Mouse (Mus musculus): ENCODE results near the gene C5ar1. TPM values are rescaled to one million over a fixed set of nuclear protein-coding genes. Genes with fewer than 3 reads are reported as not detected.
A peak's percentile ranks its signal among the peaks of the same experiment; 100 is the strongest.
"Not testable (repeated sequence)": the region's sequence is repeated elsewhere in the genome, so short reads cannot be mapped to it uniquely, and the experiment has no call there.

C5ar1 gene
- polyA plus RNA-seq, 1 experiment from 2014 or later = 1.1 TPM

DNA sequence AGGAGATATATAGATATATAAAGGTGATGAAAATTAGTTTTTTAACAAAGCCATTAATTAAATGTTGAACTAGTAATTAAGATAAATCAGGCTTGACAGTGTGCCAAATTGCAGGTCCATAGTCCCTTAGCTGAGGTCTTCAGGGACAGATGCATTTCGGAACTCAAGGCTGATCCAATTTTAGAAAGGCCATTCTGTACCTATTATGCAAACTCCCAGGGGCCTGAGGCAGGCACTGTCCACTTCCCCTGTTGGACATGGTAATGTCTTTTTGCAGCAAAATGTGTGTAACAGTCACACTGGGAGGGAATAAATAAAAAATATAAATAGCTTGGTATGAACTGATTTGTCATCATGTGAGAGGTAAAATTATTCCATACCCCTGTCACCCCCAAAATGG lies 11.8 kb upstream of the C5ar1 start:
- no peak for ATAC-seq (replicated peaks; ENCODE audit: low FRiP score)
- DNase-seq (ENCODE audit: low spot score) = no peak
- no peak overlapping the region for H3K27ac ChIP-seq (ENCODE audit: low read depth, low read length)
- no peaks in the 10 kb centered on the region; the same call in 1 of the 2 replicates for H3K36me3 ChIP-seq (ENCODE audit: control insufficient read depth, insufficient read depth, low read length)
- H3K9me3 ChIP-seq (ENCODE audit: control insufficient read depth, low read length) = no peaks in the 10 kb centered on the region
- no peak overlapping the region for H3K4me2 ChIP-seq (ENCODE audit: low read depth, low read length, severe bottlenecking)
- 93% methylated on average over 1 of the region's 1 CpGs for WGBS
- no peak overlapping the region for H3K4me3 ChIP-seq (ENCODE audit: low read depth, low read length)
- H3K9ac ChIP-seq (ENCODE audit: low read length) = no peak overlapping the region
- peaks cover 10% of the 10 kb centered on the region for H3K4me1 ChIP-seq (replicated peaks; ENCODE audit: control insufficient read depth, insufficient read depth, low read length)
- no peaks in the 10 kb centered on the region for H3K27me3 ChIP-seq (ENCODE audit: control insufficient read depth, insufficient read depth, low read length)

DNA sequence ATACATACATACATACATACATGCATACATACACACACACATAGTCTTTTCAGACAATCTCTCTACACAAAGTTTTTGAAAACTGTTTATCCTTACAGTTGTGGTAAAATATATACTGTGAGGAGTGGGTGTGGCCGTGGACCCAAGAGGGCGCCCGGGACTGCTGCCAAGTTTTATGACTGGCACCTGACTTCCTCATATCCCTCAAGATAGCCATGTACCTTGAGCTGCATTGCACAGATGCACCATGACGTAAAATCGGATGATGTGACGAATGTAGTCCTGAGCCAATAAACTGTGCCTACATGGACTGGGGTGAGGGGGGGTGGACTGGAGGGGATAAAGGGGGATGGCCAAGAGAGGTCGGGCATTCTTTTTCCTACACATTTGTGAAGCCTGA lies 7.3 kb upstream of the C5ar1 start:
- not testable (repeated sequence) for H3K4me1 ChIP-seq (replicated peaks; ENCODE audit: control insufficient read depth, insufficient read depth, low read length); H3K4me2 ChIP-seq (ENCODE audit: low read depth, low read length, severe bottlenecking); ATAC-seq (replicated peaks; ENCODE audit: low FRiP score); DNase-seq (ENCODE audit: low spot score); H3K36me3 ChIP-seq (ENCODE audit: control insufficient read depth, insufficient read depth, low read length); H3K27me3 ChIP-seq (ENCODE audit: control insufficient read depth, insufficient read depth, low read length); H3K27ac ChIP-seq (ENCODE audit: low read depth, low read length); H3K9me3 ChIP-seq (ENCODE audit: control insufficient read depth, low read length); H3K4me3 ChIP-seq (ENCODE audit: low read depth, low read length); H3K9ac ChIP-seq (ENCODE audit: low read length)
- 87% methylated on average over 7 of the region's 7 CpGs for WGBS

DNA sequence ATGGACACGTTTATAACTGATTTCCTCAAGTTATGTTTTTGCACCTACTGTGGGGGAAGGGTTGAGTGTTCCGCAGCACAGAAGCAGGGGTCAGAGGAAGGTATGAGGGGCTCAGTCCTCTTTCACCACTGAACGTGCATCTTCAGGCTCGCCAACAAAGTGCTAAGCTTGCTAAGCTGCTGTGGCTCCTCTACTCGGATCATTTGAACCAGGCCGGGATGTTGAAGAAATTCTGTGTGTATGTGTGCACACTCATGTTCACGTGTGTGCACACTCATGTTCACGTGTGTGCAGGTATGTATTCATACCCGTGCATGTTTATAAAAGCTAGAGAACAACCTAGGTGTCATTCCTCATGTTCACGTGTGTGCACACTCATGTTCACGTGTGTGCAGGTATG lies 6.5 kb upstream of the C5ar1 start:
- ATAC-seq (replicated peaks; ENCODE audit: low FRiP score) = no peak
- no peak overlapping the region for H3K4me3 ChIP-seq (ENCODE audit: low read depth, low read length)
- no peak overlapping the region for H3K4me2 ChIP-seq (ENCODE audit: low read depth, low read length, severe bottlenecking)
- no peaks in the 10 kb centered on the region for H3K36me3 ChIP-seq (ENCODE audit: control insufficient read depth, insufficient read depth, low read length)
- H3K9ac ChIP-seq (ENCODE audit: low read length) = no peak overlapping the region
- DNase-seq (ENCODE audit: low spot score) = no peak
- H3K27me3 ChIP-seq (ENCODE audit: control insufficient read depth, insufficient read depth, low read length) = no peaks in the 10 kb centered on the region
- H3K4me1 ChIP-seq (replicated peaks; ENCODE audit: control insufficient read depth, insufficient read depth, low read length) = no peaks in the 10 kb centered on the region
- 89% methylated on average over 11 of the region's 11 CpGs for WGBS
- no peak overlapping the region for H3K27ac ChIP-seq (ENCODE audit: low read depth, low read length)
- H3K9me3 ChIP-seq (ENCODE audit: control insufficient read depth, low read length) = no peaks in the 10 kb centered on the region

DNA sequence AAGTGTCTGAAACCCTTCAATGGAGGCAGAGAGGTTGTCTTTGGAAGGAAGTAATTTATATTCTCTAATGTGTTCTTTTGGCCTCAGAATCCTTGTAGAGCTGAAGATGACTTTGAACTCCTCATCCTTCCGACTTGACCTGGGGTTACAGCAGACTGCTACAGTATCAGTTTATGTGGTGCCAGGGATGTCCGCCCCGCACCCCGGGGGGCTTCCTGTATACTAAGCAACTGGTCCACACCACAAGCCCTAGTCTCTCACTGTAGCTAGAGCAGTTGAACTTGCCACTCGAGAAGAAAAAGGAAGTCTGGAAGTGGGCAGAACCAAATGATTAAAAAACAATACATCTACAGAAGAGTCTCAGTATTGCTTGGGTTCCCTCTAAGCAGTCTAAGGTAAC lies 4.5 kb upstream of the C5ar1 start:
- Histone ChIP-seq H3K27ac (ENCODE audit: low read depth, low read length) (no peak overlapping the region), H3K4me3 (ENCODE audit: low read depth, low read length) (no peak overlapping the region), H3K4me2 (ENCODE audit: low read depth, low read length, severe bottlenecking) (no peak overlapping the region), H3K4me1 (replicated peaks; ENCODE audit: control insufficient read depth, insufficient read depth, low read length) (no peaks in the 10 kb centered on the region), H3K27me3 (ENCODE audit: control insufficient read depth, insufficient read depth, low read length) (no peaks in the 10 kb centered on the region), H3K36me3 (ENCODE audit: control insufficient read depth, insufficient read depth, low read length) (no peaks in the 10 kb centered on the region), H3K9me3 (ENCODE audit: control insufficient read depth, low read length) (no peaks in the 10 kb centered on the region), H3K9ac (ENCODE audit: low read length) (no peak overlapping the region)
- ATAC-seq (replicated peaks; ENCODE audit: low FRiP score) (no peak), DNase-seq (ENCODE audit: low spot score) (no peak)
- 88% methylated on average over 5 of the region's 5 CpGs for WGBS

DNA sequence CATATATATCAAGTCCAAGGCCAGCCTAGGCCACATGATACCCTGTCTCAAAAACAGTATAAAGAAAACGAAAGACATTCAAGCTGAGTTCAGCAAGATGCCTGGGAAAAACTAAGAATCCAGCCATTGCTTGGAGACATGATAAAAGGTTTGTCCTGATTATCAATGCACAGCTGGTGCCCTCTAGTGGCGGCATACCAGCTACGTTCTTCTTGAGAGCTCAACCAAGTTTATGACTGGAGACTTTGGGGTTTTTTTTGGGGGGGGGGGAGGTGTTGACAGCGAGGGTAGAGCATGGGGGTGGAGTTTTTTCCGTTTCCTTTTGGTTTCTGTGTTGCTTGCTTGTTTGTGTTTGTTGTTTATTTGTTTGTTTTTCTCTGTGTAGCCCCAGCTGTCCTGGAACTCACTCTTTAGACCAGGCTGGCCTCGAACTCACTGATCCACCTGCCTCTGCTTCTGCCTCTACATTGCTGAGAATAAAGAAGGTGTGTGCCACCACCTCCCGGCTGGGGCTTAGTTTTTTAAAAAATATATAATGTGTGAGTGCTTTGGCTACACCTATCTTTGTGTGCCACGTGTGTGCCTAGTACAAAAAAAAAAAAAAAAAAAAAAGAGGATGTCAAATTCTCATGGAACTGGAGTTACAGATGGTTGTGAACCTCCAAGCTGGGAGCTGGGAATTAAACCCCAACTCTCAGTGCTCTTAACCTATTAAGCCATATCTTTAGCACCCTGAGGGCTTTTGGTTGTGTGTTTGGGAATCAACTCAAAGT lies 3.9 kb upstream of the C5ar1 start:
- Histone ChIP-seq H3K27me3 (ENCODE audit: control insufficient read depth, insufficient read depth, low read length) (no peaks in the 10 kb centered on the region), H3K4me1 (replicated peaks; ENCODE audit: control insufficient read depth, insufficient read depth, low read length) (no peaks in the 10 kb centered on the region), H3K4me2 (ENCODE audit: low read depth, low read length, severe bottlenecking) (no peak overlapping the region), H3K9me3 (ENCODE audit: control insufficient read depth, low read length) (no peaks in the 10 kb centered on the region), H3K27ac (ENCODE audit: low read depth, low read length) (no peak overlapping the region), H3K9ac (ENCODE audit: low read length) (no peak overlapping the region), H3K4me3 (ENCODE audit: low read depth, low read length) (no peak overlapping the region), H3K36me3 (ENCODE audit: control insufficient read depth, insufficient read depth, low read length) (no peaks in the 10 kb centered on the region)
- ATAC-seq (replicated peaks; ENCODE audit: low FRiP score) (no peak), DNase-seq (ENCODE audit: low spot score) (peak; percentile 82)
- WGBS = 30% methylated on average over 8 of the region's 8 CpGs

DNA sequence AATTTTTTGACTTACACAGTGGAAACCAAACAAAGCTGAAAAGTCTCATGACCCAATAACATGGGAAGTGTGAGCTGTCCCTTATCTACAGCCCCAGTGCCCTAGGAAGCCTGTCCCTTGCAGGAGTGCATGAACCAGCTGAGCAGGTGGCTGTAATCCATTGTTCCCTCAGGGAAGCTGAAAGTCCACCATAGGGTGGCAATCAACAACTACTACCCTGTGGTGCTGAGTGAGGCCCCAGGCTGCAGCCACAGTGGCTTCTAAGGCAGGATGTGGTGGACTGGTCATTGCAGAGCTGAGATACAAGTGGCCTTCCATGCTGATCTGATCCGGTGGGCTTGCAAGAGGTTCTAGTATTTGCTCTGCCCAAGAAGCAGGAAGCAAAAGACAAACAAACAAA lies 1.8 kb upstream of the C5ar1 start:
- H3K27ac ChIP-seq (ENCODE audit: low read depth, low read length) = no peak overlapping the region
- H3K36me3 ChIP-seq (ENCODE audit: control insufficient read depth, insufficient read depth, low read length) = no peaks in the 10 kb centered on the region
- H3K9me3 ChIP-seq (ENCODE audit: control insufficient read depth, low read length) = no peaks in the 10 kb centered on the region
- H3K27me3 ChIP-seq (ENCODE audit: control insufficient read depth, insufficient read depth, low read length) = no peaks in the 10 kb centered on the region
- H3K4me3 ChIP-seq (ENCODE audit: low read depth, low read length) = no peak overlapping the region
- H3K4me2 ChIP-seq (ENCODE audit: low read depth, low read length, severe bottlenecking) = no peak overlapping the region
- no peak overlapping the region for H3K9ac ChIP-seq (ENCODE audit: low read length)
- WGBS = 72% methylated on average over 1 of the region's 1 CpGs
- H3K4me1 ChIP-seq (replicated peaks; ENCODE audit: control insufficient read depth, insufficient read depth, low read length) = no peaks in the 10 kb centered on the region
- ATAC-seq (replicated peaks; ENCODE audit: low FRiP score) = no peak
- DNase-seq (ENCODE audit: low spot score) = no peak

DNA sequence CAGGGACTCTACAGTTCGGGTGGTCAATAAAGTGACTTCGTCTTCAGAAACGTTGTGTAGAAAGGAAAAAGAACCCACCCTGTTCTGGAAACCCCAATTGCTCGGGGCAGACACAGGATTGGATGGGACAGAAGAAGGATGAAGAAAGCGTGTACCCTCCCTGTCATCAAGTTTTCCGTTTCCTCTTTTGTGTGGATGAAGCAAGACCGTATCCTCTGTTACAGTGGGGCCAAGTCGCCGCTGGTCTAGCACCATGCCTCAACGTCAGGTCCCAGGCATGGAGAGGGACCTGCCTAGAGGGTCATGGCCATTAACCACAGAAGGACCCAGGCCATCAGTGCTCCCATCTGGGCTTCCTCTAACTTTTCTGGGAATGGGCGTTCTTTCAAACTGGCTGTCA lies 1.5 kb downstream of the C5ar1 start:
- H3K9me3 ChIP-seq (ENCODE audit: control insufficient read depth, low read length) = no peaks in the 10 kb centered on the region
- no peak overlapping the region for H3K9ac ChIP-seq (ENCODE audit: low read length)
- H3K4me2 ChIP-seq (ENCODE audit: low read depth, low read length, severe bottlenecking) = no peak overlapping the region
- DNase-seq (ENCODE audit: low spot score) (no peak), ATAC-seq (replicated peaks; ENCODE audit: low FRiP score) (no peak)
- H3K4me3 ChIP-seq (ENCODE audit: low read depth, low read length) = no peak overlapping the region
- no peaks in the 10 kb centered on the region for H3K36me3 ChIP-seq (ENCODE audit: control insufficient read depth, insufficient read depth, low read length)
- H3K4me1 ChIP-seq (replicated peaks; ENCODE audit: control insufficient read depth, insufficient read depth, low read length) = no peaks in the 10 kb centered on the region
- H3K27me3 ChIP-seq (ENCODE audit: control insufficient read depth, insufficient read depth, low read length) = no peaks in the 10 kb centered on the region
- WGBS = 89% methylated on average over 11 of the region's 11 CpGs
- no peak overlapping the region for H3K27ac ChIP-seq (ENCODE audit: low read depth, low read length)

DNA sequence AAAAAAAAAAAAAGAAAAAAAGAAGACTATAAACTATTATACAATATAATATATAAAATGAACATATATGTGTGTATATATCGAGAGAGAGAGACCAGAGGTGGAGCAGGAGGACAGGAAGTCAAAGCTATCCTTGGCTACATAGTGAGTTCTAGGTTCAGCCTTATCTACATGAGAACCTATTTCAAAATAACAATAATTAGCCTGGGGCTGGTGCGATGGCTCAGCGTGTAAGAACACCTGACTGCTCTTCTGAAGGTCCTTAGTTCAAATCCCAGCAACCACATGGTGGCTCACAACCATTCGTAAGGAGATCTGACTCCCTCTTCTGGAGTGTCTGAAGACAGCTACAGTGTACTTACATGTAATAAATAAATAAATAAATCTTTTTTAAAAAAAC lies 3.4 kb downstream of the C5ar1 start:
- not testable (repeated sequence) for H3K4me1 ChIP-seq (replicated peaks; ENCODE audit: control insufficient read depth, insufficient read depth, low read length); H3K27me3 ChIP-seq (ENCODE audit: control insufficient read depth, insufficient read depth, low read length); H3K4me2 ChIP-seq (ENCODE audit: low read depth, low read length, severe bottlenecking); H3K27ac ChIP-seq (ENCODE audit: low read depth, low read length); H3K9me3 ChIP-seq (ENCODE audit: control insufficient read depth, low read length); DNase-seq (ENCODE audit: low spot score); ATAC-seq (replicated peaks; ENCODE audit: low FRiP score); H3K9ac ChIP-seq (ENCODE audit: low read length); H3K4me3 ChIP-seq (ENCODE audit: low read depth, low read length); H3K36me3 ChIP-seq (ENCODE audit: control insufficient read depth, insufficient read depth, low read length)
- 85% methylated on average over 4 of the region's 4 CpGs for WGBS

DNA sequence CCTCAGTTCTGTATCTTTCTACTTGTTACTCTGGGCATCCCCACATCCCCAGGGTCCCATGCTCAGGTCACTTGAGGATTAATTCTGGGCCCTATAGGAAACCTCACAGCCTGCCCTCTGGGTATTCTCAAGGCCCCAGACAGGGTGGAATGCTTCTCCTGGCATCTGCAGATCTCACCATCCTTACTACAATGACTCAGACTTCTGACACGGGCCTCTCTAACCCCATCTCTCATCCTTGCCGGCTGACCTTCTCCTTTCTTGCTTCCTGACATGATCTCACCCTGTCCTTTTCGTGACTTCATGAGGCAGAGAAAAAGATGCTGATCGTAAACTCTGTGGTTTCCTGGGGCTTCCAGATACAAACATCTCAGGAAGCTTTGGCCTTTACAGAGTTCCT lies 5.1 kb downstream of the C5ar1 start:
- Histone ChIP-seq H3K4me3 (ENCODE audit: low read depth, low read length) (no peak overlapping the region), H3K36me3 (ENCODE audit: control insufficient read depth, insufficient read depth, low read length) (no peaks in the 10 kb centered on the region), H3K27ac (ENCODE audit: low read depth, low read length) (no peak overlapping the region), H3K27me3 (ENCODE audit: control insufficient read depth, insufficient read depth, low read length) (no peaks in the 10 kb centered on the region), H3K4me2 (ENCODE audit: low read depth, low read length, severe bottlenecking) (no peak overlapping the region), H3K9me3 (ENCODE audit: control insufficient read depth, low read length) (no peaks in the 10 kb centered on the region), H3K4me1 (replicated peaks; ENCODE audit: control insufficient read depth, insufficient read depth, low read length) (no peaks in the 10 kb centered on the region), H3K9ac (ENCODE audit: low read length) (no peak overlapping the region)
- DNase-seq (ENCODE audit: low spot score) (no peak), ATAC-seq (replicated peaks; ENCODE audit: low FRiP score) (no peak)
- 72% methylated on average over 4 of the region's 4 CpGs for WGBS
